Mouse (Mus musculus) small intestine, adult 2 months (tissue): ENCODE measurements around the gene Tlx2.

Experiments used
- CTCF ChIP-seq: fragments of 200-500 bp; IDR thresholded peaks from 2 replicates; pipeline ENCODE4 v1.5.1; 2012; ENCODE audit warnings: low read depth, mild to moderate bottlenecking, control low read depth, inconsistent platforms, low read length, moderate library complexity, mixed read lengths; ENCODE audit not compliant: insufficient replicate concordance, insufficient read length; ENCODE audit errors: extremely low read depth
- POLR2A ChIP-seq: fragments of 200-500 bp; IDR thresholded peaks from 2 replicates; pipeline ENCODE4 v1.6.1; 2012; ENCODE audit warnings: low read depth, mild to moderate bottlenecking, control low read depth, inconsistent platforms, low read length, moderate library complexity

- TF ChIP-seq CTCF (no peak), POLR2A (no peak)
These were observed 25.4 kb downstream of the Tlx2 start for GRCm38 (mm10) chr6:83044742-83045141.
